Mouse (Mus musculus): ENCODE results near the gene Runx1. TPM values are rescaled to one million over a fixed set of nuclear protein-coding genes. Genes with fewer than 3 reads are reported as not detected.

The Runx1 gene
- polyA plus RNA-seq, 1 experiment = 0.48 TPM

DNA sequence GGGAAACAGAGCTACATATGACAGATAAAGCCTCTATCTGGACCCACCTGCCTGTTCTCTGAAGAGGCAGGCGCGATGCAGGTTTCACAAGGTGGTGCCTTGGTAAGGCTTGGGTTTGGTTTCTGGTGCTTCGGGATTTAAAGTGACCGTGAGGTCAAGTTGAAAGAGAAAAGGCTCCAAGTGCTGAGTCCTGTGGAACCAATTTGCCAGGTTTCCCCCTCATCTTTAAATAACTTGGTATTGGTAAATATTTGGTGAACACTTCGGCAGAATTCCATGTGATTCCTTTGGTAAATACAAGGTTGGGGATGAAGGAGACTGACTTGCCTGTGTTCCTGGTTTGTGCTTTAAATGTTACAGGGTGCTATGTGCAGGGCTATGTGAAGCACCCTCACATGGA lies 169.2 kb downstream of the Runx1 start:
- Histone ChIP-seq H3K27ac (ENCODE audit: insufficient read depth, low read length) (no peak overlapping the region), H3K4me1 (ENCODE audit: control insufficient read depth, insufficient read depth, low read length) (no peaks in the 10 kb centered on the region), H3K4me3 (ENCODE audit: insufficient read depth, low read length) (no peak overlapping the region)
- TF ChIP-seq POLR2A (IDR thresholded peaks at IDR 0.05; ENCODE audit: extremely low read depth, insufficient read depth, low read length) (no peak), CTCF (IDR thresholded peaks at IDR 0.05; ENCODE audit: extremely low read depth, insufficient read depth, low read length) (no peak)

DNA sequence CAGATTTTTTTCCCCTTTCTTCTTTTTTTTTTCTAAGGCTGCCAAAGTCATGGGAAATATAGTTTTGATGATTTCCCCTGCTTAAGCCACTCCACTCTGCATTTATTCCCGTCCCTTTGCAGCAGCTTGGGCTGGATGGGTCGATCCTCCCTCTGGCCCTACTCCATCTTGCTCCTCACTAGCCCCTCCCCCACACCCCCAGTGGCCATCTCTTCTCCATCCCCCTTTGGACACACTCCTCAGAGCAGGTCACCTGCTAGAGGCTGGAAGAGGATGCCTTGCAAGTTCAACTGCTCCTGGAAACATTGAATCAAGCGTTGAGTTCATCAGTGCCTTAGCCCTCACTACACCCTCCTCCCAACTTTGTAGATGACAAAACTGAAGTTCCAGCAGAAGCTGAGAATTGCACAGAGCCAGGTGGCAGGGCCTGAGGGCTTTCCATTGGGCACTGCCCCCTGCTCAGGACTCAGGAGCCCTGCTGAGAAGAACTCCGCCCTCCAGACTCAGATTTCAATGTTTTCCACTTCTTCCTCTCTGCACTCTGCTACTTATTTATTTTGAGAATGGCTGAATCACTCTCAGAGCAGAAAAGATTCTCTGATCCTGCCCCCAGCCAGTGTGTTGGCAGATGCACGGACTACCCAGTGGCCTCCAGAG lies 171.5 kb downstream of the Runx1 start:
- no peak overlapping the region for H3K4me3 ChIP-seq (ENCODE audit: insufficient read depth, low read length)
- H3K4me1 ChIP-seq (ENCODE audit: control insufficient read depth, insufficient read depth, low read length) = no peaks in the 10 kb centered on the region
- no peak for TF ChIP-seq CTCF (IDR thresholded peaks at IDR 0.05; ENCODE audit: extremely low read depth, insufficient read depth, low read length)
- no peak for TF ChIP-seq POLR2A (IDR thresholded peaks at IDR 0.05; ENCODE audit: extremely low read depth, insufficient read depth, low read length)
- no peak overlapping the region for H3K27ac ChIP-seq (ENCODE audit: insufficient read depth, low read length)

DNA sequence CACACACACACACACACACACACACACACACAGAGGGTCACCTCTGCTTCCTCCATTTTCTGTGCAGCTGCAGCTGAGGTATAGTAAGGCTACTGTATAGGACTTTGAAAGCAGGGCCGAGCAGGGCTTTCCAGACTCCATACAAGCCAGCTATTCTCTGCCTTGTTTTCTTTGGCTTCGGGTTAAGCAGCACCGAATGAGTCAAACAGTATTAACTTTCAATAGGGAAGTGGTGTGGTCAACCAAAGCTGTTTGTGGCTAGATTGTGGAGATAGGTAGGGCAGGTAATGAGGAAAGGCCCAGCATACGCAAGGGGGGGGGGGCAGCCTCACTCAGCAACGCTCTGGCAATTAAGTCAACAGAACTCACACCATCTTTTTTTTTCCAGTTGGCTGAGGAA lies 172.1 kb downstream of the Runx1 start:
- TF ChIP-seq CTCF (IDR thresholded peaks at IDR 0.05; ENCODE audit: extremely low read depth, insufficient read depth, low read length) (no peak), POLR2A (IDR thresholded peaks at IDR 0.05; ENCODE audit: extremely low read depth, insufficient read depth, low read length) (no peak)
- Histone ChIP-seq H3K4me1 (ENCODE audit: control insufficient read depth, insufficient read depth, low read length) (no peaks in the 10 kb centered on the region), H3K27ac (ENCODE audit: insufficient read depth, low read length) (no peak overlapping the region), H3K4me3 (ENCODE audit: insufficient read depth, low read length) (no peak overlapping the region)

DNA sequence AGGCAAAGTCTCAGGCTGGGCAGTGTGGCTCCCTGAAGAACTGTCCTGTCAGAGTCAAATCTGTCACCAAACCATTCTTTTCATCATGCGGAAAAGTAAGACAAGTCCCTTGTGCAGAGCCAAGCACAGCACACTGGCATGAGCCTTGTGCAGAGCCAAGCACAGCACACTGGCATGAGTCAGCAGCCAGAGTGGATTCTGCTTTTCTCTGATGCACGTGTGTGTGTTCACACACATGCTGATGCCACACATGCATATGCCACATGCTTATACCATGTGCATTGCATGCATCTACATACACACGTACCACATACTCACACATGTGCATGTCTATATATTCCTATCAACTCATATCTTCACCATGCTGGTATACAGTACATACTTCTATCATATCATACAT lies 174.7 kb downstream of the Runx1 start:
- TF ChIP-seq POLR2A (IDR thresholded peaks at IDR 0.05; ENCODE audit: extremely low read depth, insufficient read depth, low read length) = no peak
- TF ChIP-seq CTCF (IDR thresholded peaks at IDR 0.05; ENCODE audit: extremely low read depth, insufficient read depth, low read length) = no peak
- Histone ChIP-seq H3K27ac (ENCODE audit: insufficient read depth, low read length) (no peak overlapping the region), H3K4me3 (ENCODE audit: insufficient read depth, low read length) (no peak overlapping the region), H3K4me1 (ENCODE audit: control insufficient read depth, insufficient read depth, low read length) (no peaks in the 10 kb centered on the region)

DNA sequence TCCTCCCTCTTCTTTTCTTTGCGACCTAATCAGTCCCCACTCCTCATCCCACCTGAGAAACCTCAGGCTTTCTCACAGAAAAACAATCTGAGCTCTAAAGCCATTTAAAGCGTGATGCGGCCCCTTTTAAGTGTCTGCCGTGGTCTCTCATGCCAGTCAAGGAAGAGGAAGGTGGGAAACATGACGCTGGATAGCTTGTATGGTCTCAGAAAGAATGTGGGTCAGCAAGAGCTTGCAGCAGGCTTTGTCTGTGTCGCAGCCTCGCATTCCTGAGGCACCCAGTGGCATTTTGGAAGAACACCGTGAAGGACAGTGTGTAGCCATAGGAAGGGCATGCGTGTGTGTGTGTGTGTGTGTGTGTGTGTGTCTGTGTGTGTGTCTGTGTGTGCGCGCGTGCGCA lies 179.8 kb downstream of the Runx1 start:
- no peak for TF ChIP-seq POLR2A (IDR thresholded peaks at IDR 0.05; ENCODE audit: extremely low read depth, insufficient read depth, low read length)
- H3K4me1 ChIP-seq (ENCODE audit: control insufficient read depth, insufficient read depth, low read length) = no peaks in the 10 kb centered on the region
- H3K27ac ChIP-seq (ENCODE audit: insufficient read depth, low read length) = no peak overlapping the region
- H3K4me3 ChIP-seq (ENCODE audit: insufficient read depth, low read length) = no peak overlapping the region

DNA sequence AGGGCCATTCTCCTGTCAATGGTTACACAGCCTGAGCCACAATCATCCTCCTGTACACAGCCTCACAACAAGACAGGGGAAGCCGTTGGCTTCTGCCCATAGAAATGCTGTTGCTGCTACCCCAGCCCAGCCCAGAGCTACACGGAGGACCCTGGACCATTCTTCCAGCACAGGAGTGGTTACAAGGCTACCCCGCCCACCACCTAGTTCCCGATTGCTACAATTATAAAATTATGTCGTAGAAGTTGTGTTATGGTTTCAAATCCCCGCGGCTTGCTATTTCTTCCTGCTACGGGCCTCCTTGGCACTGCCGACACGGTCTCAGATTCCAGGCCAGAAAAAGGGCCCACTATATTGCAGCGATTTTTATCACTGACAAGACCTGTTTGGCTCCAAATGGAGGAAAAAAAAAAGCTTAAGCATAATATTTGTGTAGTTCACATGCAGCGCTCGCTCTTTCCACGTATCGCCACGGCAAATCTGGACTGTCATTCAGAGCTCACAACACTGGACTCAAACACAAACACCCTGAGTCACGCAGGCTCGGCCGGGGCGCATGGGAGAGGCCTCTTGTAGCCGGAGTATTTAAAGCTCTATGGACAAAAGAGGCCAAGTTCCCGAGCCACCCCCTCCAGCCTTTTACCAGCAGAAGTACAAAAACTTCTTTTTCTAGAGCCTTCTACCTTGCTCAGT lies 180.4 kb downstream of the Runx1 start:
- no peak for TF ChIP-seq POLR2A (IDR thresholded peaks at IDR 0.05; ENCODE audit: extremely low read depth, insufficient read depth, low read length)
- TF ChIP-seq CTCF (IDR thresholded peaks at IDR 0.05; ENCODE audit: extremely low read depth, insufficient read depth, low read length) = no peak
- Histone ChIP-seq H3K4me3 (ENCODE audit: insufficient read depth, low read length) (no peak overlapping the region), H3K4me1 (ENCODE audit: control insufficient read depth, insufficient read depth, low read length) (no peaks in the 10 kb centered on the region), H3K27ac (ENCODE audit: insufficient read depth, low read length) (no peak overlapping the region)

DNA sequence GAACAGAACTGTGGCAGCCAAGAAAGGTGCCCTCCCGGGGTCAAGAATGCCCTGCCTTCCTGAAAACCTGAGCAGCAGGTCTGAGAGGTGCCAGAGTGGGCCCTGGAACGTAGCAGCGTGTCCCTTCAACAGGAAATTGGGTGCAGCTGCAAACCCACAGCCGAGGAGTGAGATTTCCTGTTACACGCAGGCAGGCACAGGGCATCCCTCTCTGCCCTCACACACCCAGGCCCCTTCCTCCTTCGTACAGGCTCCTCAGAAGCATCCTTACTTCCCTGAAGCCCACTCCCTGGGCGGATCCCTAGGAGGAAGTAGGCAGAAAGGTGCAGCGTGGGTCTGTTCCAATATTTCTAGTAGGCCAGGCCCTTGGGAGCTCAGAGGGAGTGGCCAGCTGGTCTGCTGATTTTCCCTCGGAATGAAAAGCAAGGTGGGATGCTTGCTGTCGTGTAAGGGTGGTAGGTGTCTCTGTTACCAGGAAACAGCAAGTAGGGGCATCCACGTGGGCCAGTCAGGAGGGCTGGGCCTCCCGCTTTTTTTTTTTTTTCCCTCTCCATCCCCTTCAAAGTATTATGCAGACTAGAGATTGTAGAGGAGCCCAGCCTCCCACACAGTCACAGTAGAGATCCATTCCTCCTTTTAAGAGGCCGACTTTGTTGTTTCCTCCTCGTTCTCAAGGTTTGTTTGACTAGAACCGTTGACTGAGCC lies 181.1 kb downstream of the Runx1 start:
- TF ChIP-seq CTCF (IDR thresholded peaks at IDR 0.05; ENCODE audit: extremely low read depth, insufficient read depth, low read length) (no peak), POLR2A (IDR thresholded peaks at IDR 0.05; ENCODE audit: extremely low read depth, insufficient read depth, low read length) (no peak)
- Histone ChIP-seq H3K4me3 (ENCODE audit: insufficient read depth, low read length) (no peak overlapping the region), H3K27ac (ENCODE audit: insufficient read depth, low read length) (no peak overlapping the region), H3K4me1 (ENCODE audit: control insufficient read depth, insufficient read depth, low read length) (no peaks in the 10 kb centered on the region)

DNA sequence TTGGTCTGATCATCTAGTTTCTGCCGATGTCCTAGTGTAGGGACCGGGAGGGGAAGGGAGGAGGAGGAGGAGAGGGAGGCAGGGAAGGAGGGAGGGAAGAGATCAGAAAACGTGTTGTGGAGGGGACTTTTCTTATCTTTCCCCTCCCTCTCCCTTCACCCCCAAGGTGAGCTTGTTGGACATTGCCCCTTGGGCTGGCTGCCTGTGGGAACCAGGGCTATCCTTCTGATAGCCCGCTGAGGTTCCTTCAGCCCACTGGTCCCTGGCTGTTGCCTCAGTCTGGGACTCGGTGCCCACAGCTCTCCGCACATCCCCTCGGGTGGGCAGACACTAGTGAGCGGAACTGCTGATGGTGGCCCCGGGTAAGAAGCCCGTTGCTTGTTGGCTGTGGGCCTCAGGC lies 181.6 kb downstream of the Runx1 start:
- Histone ChIP-seq H3K4me3 (ENCODE audit: insufficient read depth, low read length) (no peak overlapping the region), H3K4me1 (ENCODE audit: control insufficient read depth, insufficient read depth, low read length) (no peaks in the 10 kb centered on the region), H3K27ac (ENCODE audit: insufficient read depth, low read length) (no peak overlapping the region)
- no peak for TF ChIP-seq POLR2A (IDR thresholded peaks at IDR 0.05; ENCODE audit: extremely low read depth, insufficient read depth, low read length)
- TF ChIP-seq CTCF (IDR thresholded peaks at IDR 0.05; ENCODE audit: extremely low read depth, insufficient read depth, low read length) = no peak

DNA sequence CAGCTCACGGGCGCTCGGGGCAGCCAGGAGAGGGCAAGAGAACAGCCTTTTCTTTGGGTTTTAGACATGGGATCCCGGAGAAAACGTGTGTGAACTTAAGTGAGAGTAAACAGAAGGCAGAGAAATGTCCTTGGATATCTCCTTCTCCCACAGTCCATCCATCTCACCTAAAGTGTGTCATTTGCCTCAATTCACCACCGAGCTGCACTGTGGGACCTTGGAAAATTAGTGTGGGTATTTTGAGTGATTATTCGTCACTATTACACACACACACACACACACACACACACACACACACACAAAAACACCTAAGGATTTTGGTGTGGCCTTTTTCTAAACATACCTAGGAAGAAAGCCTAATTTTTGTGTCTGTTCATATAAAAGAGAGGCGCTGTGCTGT lies 183.7 kb downstream of the Runx1 start:
- TF ChIP-seq POLR2A (IDR thresholded peaks at IDR 0.05; ENCODE audit: extremely low read depth, insufficient read depth, low read length) (no peak), CTCF (IDR thresholded peaks at IDR 0.05; ENCODE audit: extremely low read depth, insufficient read depth, low read length) (no peak)
- Histone ChIP-seq H3K27ac (ENCODE audit: insufficient read depth, low read length) (no peak overlapping the region), H3K4me1 (ENCODE audit: control insufficient read depth, insufficient read depth, low read length) (no peaks in the 10 kb centered on the region), H3K4me3 (ENCODE audit: insufficient read depth, low read length) (no peak overlapping the region)

DNA sequence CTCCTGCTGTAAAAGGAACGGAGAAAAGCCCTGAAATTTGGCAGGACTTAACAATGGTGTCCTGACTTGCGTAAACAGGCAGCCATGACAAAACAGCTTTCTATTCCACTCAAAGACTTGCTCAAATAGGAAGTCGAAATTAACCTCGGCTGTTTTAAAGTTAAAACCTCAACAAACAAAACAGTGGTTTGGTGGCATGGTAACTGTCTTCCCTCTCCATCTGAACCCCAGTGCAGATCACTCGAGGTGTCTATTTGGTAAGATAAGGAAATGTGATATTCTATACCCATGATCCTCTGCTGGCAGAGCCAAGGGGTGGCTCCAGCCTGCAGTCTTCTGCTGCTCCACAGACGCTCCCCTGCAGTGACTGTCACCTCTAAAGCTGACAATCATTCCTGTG lies 184.9 kb downstream of the Runx1 start:
- Histone ChIP-seq H3K4me1 (ENCODE audit: control insufficient read depth, insufficient read depth, low read length) (no peaks in the 10 kb centered on the region), H3K4me3 (ENCODE audit: insufficient read depth, low read length) (no peak overlapping the region), H3K27ac (ENCODE audit: insufficient read depth, low read length) (no peak overlapping the region)
- TF ChIP-seq POLR2A (IDR thresholded peaks at IDR 0.05; ENCODE audit: extremely low read depth, insufficient read depth, low read length) (no peak), CTCF (IDR thresholded peaks at IDR 0.05; ENCODE audit: extremely low read depth, insufficient read depth, low read length) (no peak)

All from cortical plate, adult 2 months (tissue).